Mouse (Mus musculus): ENCODE measurements around the gene Lamtor2. TPM values are rescaled to one million over a fixed set of nuclear protein-coding genes. Genes with fewer than 3 reads are reported as not detected.
"Not testable (repeated sequence)": the region's sequence is repeated elsewhere in the genome, so short reads cannot be mapped to it uniquely, and the experiment has no call there.

Lamtor2 gene
- 87.2 and 103 TPM in 2 replicates for polyA plus RNA-seq (2014; fragmentation: Nextera tagmentation; extraction: Ambion mirVana)

DNA sequence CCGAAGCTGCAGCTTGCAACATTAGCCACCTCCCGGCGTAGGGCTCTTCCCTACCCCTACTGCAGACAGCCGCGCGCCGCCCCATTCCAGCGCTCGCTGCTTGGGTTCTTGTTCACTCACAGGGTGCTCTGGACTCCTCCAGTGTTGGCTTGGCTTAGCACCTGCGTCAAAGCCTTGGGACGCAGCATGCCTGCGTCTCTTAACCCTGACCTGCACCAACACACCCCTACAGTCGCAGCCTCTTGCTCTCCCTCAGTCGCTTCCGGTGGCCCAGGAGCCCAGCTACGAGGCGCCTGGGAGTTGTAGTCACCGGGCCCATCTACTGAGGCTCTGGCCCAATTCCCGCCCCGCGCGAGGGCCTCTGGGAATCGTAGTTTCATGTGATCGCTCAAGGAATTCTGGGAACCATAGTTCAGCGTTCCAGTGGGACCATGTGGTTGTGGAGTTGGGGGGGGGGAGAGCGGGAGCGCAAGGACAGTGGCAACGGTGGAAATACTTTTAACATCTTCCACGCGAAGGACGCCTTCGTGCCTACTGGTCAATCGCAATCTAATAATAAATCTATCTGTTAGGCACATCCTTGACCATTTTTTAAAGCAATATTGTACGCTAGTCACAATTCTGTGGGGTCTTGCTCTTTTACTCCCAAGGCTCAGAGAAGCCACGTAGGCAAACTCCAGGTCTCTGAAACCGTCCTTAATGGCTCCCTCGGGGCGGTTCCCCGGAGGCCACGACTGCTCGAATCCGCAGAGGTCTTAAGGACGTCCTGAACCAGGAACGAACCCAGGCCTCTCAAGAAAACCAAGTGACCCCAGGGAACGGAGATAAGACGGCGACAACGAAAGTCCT lies at the start of gene Lamtor2:
Gene Lamtor2, minus strand, starts transcription at position 399 of the 849 bp plus-strand sequence.
- Histone ChIP-seq H3K9ac (ENCODE audit: low read length) (peak within 1 kb of the TSS; percentile 80), H3K4me2 (peak within 1 kb of the TSS; percentile 66), H3K27me3 (ENCODE audit: control insufficient read depth, insufficient read depth, low read length) (no peaks in the 10 kb centered on the region), H3K27ac (ENCODE audit: low read depth, low read length) (peak within 1 kb of the TSS; percentile 93), H3K4me1 (ENCODE audit: control insufficient read depth, insufficient read depth, low read length) (peaks cover 13% of the 10 kb centered on the region), H3K9me3 (ENCODE audit: control insufficient read depth, low read length) (no peaks in the 10 kb centered on the region), H3K4me3 (ENCODE audit: low read depth, low read length) (peak within 1 kb of the TSS; percentile 79), H3K36me3 (ENCODE audit: control insufficient read depth, insufficient read depth, low read length) (peaks cover 12% of the 10 kb centered on the region; the same call in 1 of the 2 replicates)
- DNase-seq (ENCODE audit: low spot score, missing footprints) = peak; percentile 100
- under 1% methylated on average over 48 of the region's 48 CpGs for WGBS
- peak; percentile 90 for ATAC-seq (ENCODE audit: low FRiP score)

DNA sequence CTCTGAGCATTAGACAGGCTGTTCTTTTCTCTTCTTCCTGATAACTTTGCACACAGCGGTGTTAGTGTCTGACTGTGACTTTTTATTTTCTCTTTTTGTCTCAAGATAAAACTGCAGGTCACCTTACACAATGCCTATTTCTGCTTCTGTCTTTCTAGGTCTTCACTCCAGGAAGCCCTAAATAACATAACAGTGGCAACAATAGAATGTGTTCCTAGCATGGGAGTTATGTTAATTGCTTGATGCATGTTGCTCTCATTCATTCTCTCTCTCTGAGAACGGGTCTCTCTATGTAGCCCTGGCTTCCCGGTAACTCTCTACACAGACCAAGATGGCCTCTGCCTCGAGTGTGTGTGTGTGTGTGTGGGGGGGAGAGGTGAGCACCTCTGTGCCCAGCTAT lies 49.6 kb upstream of the Lamtor2 start:
- Histone ChIP-seq H3K4me2 (no peak overlapping the region), H3K4me3 (ENCODE audit: low read depth, low read length) (no peak overlapping the region), H3K27ac (ENCODE audit: low read depth, low read length) (no peak overlapping the region), H3K9ac (ENCODE audit: low read length) (no peak overlapping the region), H3K27me3 (ENCODE audit: control insufficient read depth, insufficient read depth, low read length) (no peaks in the 10 kb centered on the region), H3K36me3 (ENCODE audit: control insufficient read depth, insufficient read depth, low read length) (no peaks in the 10 kb centered on the region), H3K4me1 (ENCODE audit: control insufficient read depth, insufficient read depth, low read length) (no peaks in the 10 kb centered on the region), H3K9me3 (ENCODE audit: control insufficient read depth, low read length) (no peaks in the 10 kb centered on the region)
- no peak for DNase-seq (ENCODE audit: low spot score, missing footprints)
- 79% methylated on average over 4 of the region's 4 CpGs for WGBS
- no peak for ATAC-seq (ENCODE audit: low FRiP score)

GRCm38 (mm10) chr3:88596547-88596946 lies 43.7 kb upstream of the Lamtor2 start:
- ATAC-seq (ENCODE audit: low FRiP score); H3K9ac ChIP-seq (ENCODE audit: low read length): not testable (repeated sequence)
- 81% methylated on average over 4 of the region's 4 CpGs for WGBS

DNA sequence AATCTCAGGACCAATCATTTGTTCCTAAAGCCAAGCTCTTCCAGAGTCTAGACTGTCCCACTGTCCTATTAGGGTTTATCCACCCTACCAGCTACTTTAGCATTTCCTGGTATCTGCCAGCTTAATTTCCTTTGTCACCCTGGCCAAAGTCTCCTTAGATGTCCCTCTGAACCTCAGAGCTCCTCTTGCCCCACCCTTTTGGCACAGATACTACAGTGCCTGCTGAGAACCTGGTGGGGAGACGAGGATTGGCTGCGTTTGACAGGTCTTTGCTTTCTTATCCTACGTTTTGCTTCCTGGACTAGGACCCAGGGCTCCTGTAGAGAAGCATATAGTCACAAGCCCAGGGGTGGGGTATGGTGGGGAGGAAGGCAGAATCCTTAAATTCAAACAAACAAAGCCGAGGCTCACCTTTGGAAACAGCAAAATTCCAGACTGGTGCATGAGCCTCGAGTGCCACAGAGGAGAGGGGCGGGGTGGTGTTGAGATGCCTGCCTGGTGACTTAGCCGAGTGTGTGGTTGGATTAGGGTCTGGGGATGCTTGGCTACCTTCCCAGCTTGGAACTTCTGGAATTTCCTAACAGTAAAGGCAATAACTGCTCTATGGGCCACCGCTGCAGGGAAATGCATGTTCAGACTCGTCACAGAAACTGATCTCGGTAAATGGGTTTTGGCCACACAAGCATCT lies 41.2 kb upstream of the Lamtor2 start:
- DNase-seq (ENCODE audit: low spot score, missing footprints) (no peak), ATAC-seq (ENCODE audit: low FRiP score) (no peak)
- Histone ChIP-seq H3K27me3 (ENCODE audit: control insufficient read depth, insufficient read depth, low read length) (no peaks in the 10 kb centered on the region), H3K27ac (ENCODE audit: low read depth, low read length) (no peak overlapping the region), H3K9ac (ENCODE audit: low read length) (no peak overlapping the region), H3K4me2 (no peak overlapping the region), H3K4me1 (ENCODE audit: control insufficient read depth, insufficient read depth, low read length) (peaks cover 3% of the 10 kb centered on the region), H3K9me3 (ENCODE audit: control insufficient read depth, low read length) (no peaks in the 10 kb centered on the region), H3K36me3 (ENCODE audit: control insufficient read depth, insufficient read depth, low read length) (no peaks in the 10 kb centered on the region), H3K4me3 (ENCODE audit: low read depth, low read length) (no peak overlapping the region)
- WGBS = 64% methylated on average over 10 of the region's 10 CpGs

More at GRCm38 (mm10) chr3:88596547-88596946, 43.7 kb upstream of the Lamtor2 start:
- H3K4me3 ChIP-seq (ENCODE audit: low read depth, low read length); H3K9me3 ChIP-seq (ENCODE audit: control insufficient read depth, low read length); H3K4me2 ChIP-seq; H3K27ac ChIP-seq (ENCODE audit: low read depth, low read length); H3K27me3 ChIP-seq (ENCODE audit: control insufficient read depth, insufficient read depth, low read length); DNase-seq (ENCODE audit: low spot score, missing footprints); H3K4me1 ChIP-seq (ENCODE audit: control insufficient read depth, insufficient read depth, low read length); H3K36me3 ChIP-seq (ENCODE audit: control insufficient read depth, insufficient read depth, low read length): not testable (repeated sequence)

DNA sequence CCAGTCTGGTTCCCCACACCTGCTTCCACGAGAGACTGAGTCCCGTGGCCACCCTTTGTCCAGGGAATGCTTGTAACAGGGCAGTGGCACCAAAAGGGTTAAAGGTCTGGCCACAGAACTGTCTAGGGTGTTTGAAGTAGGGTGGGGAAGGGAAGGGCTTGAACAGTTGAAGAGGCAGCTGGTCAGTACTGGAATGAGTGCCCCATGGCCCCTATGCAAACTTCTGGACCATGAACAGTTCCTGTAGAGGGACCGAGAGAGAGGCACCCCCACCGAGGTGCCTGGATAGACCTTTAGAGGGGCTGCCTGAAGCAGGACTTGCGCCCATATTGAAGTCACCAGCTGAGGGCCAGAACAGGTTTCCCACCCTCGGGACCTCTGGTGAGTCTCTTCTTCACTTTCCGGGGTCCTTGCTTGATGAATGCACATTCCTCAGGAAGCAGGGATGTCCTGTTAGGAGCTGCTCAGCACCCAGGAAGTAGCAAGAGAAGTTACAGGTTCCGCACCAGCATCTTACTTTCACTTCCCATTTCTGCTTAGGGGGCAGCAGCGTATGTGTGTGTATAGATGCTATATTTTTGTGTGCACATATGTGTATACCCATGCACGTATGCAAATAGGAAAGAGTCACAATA lies 40.2 kb upstream of the Lamtor2 start:
- no peaks in the 10 kb centered on the region for H3K27me3 ChIP-seq (ENCODE audit: control insufficient read depth, insufficient read depth, low read length)
- 80% methylated on average over 10 of the region's 10 CpGs for WGBS
- no peaks in the 10 kb centered on the region for H3K9me3 ChIP-seq (ENCODE audit: control insufficient read depth, low read length)
- H3K4me2 ChIP-seq = no peak overlapping the region
- DNase-seq (ENCODE audit: low spot score, missing footprints) (no peak), ATAC-seq (ENCODE audit: low FRiP score) (no peak)
- H3K27ac ChIP-seq (ENCODE audit: low read depth, low read length) = no peak overlapping the region
- H3K4me1 ChIP-seq (ENCODE audit: control insufficient read depth, insufficient read depth, low read length) = peaks cover 3% of the 10 kb centered on the region
- H3K9ac ChIP-seq (ENCODE audit: low read length) = no peak overlapping the region
- H3K4me3 ChIP-seq (ENCODE audit: low read depth, low read length) = no peak overlapping the region
- peaks cover 5% of the 10 kb centered on the region for H3K36me3 ChIP-seq (ENCODE audit: control insufficient read depth, insufficient read depth, low read length)

GRCm38 (mm10) chr3:88591950-88592731 lies 39.3 kb upstream of the Lamtor2 start:
- H3K9me3 ChIP-seq (ENCODE audit: control insufficient read depth, low read length) = no peaks in the 10 kb centered on the region
- no peaks in the 10 kb centered on the region for H3K27me3 ChIP-seq (ENCODE audit: control insufficient read depth, insufficient read depth, low read length)
- peaks cover 3% of the 10 kb centered on the region for H3K4me1 ChIP-seq (ENCODE audit: control insufficient read depth, insufficient read depth, low read length)
- no peak overlapping the region for H3K4me2 ChIP-seq
- peaks cover 12% of the 10 kb centered on the region for H3K36me3 ChIP-seq (ENCODE audit: control insufficient read depth, insufficient read depth, low read length)
- WGBS = 38% methylated on average over 9 of the region's 9 CpGs
- no peak overlapping the region; the same call in 1 of the 2 replicates for H3K27ac ChIP-seq (ENCODE audit: low read depth, low read length)
- 0 out of 2 replicates have a peak, but pooled peaks have one; percentile 14 for ATAC-seq (ENCODE audit: low FRiP score)
- no peak overlapping the region for H3K4me3 ChIP-seq (ENCODE audit: low read depth, low read length)
- DNase-seq (ENCODE audit: low spot score, missing footprints) = peak; percentile 97
- H3K9ac ChIP-seq (ENCODE audit: low read length) = peak overlapping the region; percentile 38; the same call in 1 of the 2 replicates

- Histone ChIP-seq H3K27ac (ENCODE audit: low read depth, low read length) (no peak overlapping the region), H3K9me3 (ENCODE audit: control insufficient read depth, low read length) (no peaks in the 10 kb centered on the region), H3K4me1 (ENCODE audit: control insufficient read depth, insufficient read depth, low read length) (peaks cover 3% of the 10 kb centered on the region), H3K9ac (ENCODE audit: low read length) (no peak overlapping the region), H3K4me3 (ENCODE audit: low read depth, low read length) (no peak overlapping the region), H3K27me3 (ENCODE audit: control insufficient read depth, insufficient read depth, low read length) (no peaks in the 10 kb centered on the region), H3K4me2 (no peak overlapping the region), H3K36me3 (ENCODE audit: control insufficient read depth, insufficient read depth, low read length) (peaks cover 14% of the 10 kb centered on the region)
- DNase-seq (ENCODE audit: low spot score, missing footprints) (no peak), ATAC-seq (ENCODE audit: low FRiP score) (no peak)
- WGBS = 50% methylated on average over 3 of the region's 3 CpGs
These were observed 38.2 kb upstream of the Lamtor2 start for GRCm38 (mm10) chr3:88591044-88591443.

DNA sequence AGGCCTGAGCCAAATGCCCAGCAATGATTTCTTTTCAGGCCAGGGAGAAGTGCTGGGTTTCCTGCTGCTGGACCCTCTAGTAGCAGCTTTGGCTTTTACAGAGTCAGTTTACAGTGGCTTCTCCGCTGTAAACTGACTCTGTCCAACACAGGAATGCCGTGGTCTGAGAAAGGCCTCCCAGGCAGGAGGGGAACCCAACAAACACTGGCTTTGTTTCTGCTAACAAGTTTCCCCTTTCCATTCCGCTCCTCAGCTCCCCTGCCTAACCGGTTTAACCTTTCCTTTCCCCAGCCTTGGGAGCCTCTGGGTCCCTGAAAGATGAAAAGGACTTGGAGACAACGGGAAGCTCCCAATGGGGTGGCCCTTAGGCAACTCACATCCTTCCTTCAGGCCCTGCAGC lies 37.4 kb upstream of the Lamtor2 start:
- H3K4me2 ChIP-seq = no peak overlapping the region
- 0 out of 2 replicates have a peak overlapping the region, but pooled peaks have one; percentile 5 for H3K9ac ChIP-seq (ENCODE audit: low read length)
- H3K27me3 ChIP-seq (ENCODE audit: control insufficient read depth, insufficient read depth, low read length) = no peaks in the 10 kb centered on the region
- DNase-seq (ENCODE audit: low spot score, missing footprints) (no peak), ATAC-seq (ENCODE audit: low FRiP score) (no peak)
- no peak overlapping the region for H3K27ac ChIP-seq (ENCODE audit: low read depth, low read length)
- WGBS = 36% methylated on average over 5 of the region's 5 CpGs
- H3K9me3 ChIP-seq (ENCODE audit: control insufficient read depth, low read length) = no peaks in the 10 kb centered on the region
- H3K4me3 ChIP-seq (ENCODE audit: low read depth, low read length) = no peak overlapping the region
- peaks cover 3% of the 10 kb centered on the region for H3K4me1 ChIP-seq (ENCODE audit: control insufficient read depth, insufficient read depth, low read length)
- H3K36me3 ChIP-seq (ENCODE audit: control insufficient read depth, insufficient read depth, low read length) = peaks cover 15% of the 10 kb centered on the region
